Mouse (Mus musculus): ENCODE measurements around the gene Lrrc56. TPM values are rescaled to one million over a fixed set of nuclear protein-coding genes. Genes with fewer than 3 reads are reported as not detected.

The Lrrc56 gene
- polyA plus RNA-seq, 1 experiment = 3.1 TPM

GRCm38 (mm10) chr7:141176173-141176572, 17.8 kb upstream of the Lrrc56 start:
- no peak for TF ChIP-seq GATA1 (IDR thresholded peaks at IDR 0.05; ENCODE audit: low read length)

GRCm38 (mm10) chr7:141188194-141188593, 5.8 kb upstream of the Lrrc56 start:
- TF ChIP-seq GATA1 (IDR thresholded peaks at IDR 0.05; ENCODE audit: low read length) = no peak

GRCm38 (mm10) chr7:141188733-141189132, 5.2 kb upstream of the Lrrc56 start:
- no peak for TF ChIP-seq GATA1 (IDR thresholded peaks at IDR 0.05; ENCODE audit: low read length)

GRCm38 (mm10) chr7:141190220-141190619, 3.7 kb upstream of the Lrrc56 start:
- no peak for TF ChIP-seq GATA1 (IDR thresholded peaks at IDR 0.05; ENCODE audit: low read length)

GRCm38 (mm10) chr7:141191036-141191435, 2.9 kb upstream of the Lrrc56 start:
- no peak for TF ChIP-seq GATA1 (IDR thresholded peaks at IDR 0.05; ENCODE audit: low read length)

- TF ChIP-seq GATA1 (IDR thresholded peaks at IDR 0.05; ENCODE audit: low read length) = no peak
Observed at GRCm38 (mm10) chr7:141191796-141192685, 1.9 kb upstream of the Lrrc56 start.

- no peak for TF ChIP-seq GATA1 (IDR thresholded peaks at IDR 0.05; ENCODE audit: low read length)
Observed at GRCm38 (mm10) chr7:141192776-141193347, 1.1 kb upstream of the Lrrc56 start.

- TF ChIP-seq GATA1 (IDR thresholded peaks at IDR 0.05; ENCODE audit: low read length) = no peak
Observed at GRCm38 (mm10) chr7:141193348-141193856, 555 bp upstream of the Lrrc56 start.

GRCm38 (mm10) chr7:141194409-141194808, 452 bp downstream of the Lrrc56 start:
- TF ChIP-seq GATA1 (IDR thresholded peaks at IDR 0.05; ENCODE audit: low read length) = no peak

GRCm38 (mm10) chr7:141194830-141195229, 873 bp downstream of the Lrrc56 start:
- no peak for TF ChIP-seq GATA1 (IDR thresholded peaks at IDR 0.05; ENCODE audit: low read length)

GRCm38 (mm10) chr7:141195754-141196153, 1.8 kb downstream of the Lrrc56 start:
- no peak for TF ChIP-seq GATA1 (IDR thresholded peaks at IDR 0.05; ENCODE audit: low read length)

GRCm38 (mm10) chr7:141196619-141197282, 2.8 kb downstream of the Lrrc56 start:
- no peak for TF ChIP-seq GATA1 (IDR thresholded peaks at IDR 0.05; ENCODE audit: low read length)

- TF ChIP-seq GATA1 (IDR thresholded peaks at IDR 0.05; ENCODE audit: low read length) = no peak
Observed at GRCm38 (mm10) chr7:141198121-141198520, 4.2 kb downstream of the Lrrc56 start.

GRCm38 (mm10) chr7:141204546-141204945, 10.6 kb downstream of the Lrrc56 start:
- no peak for TF ChIP-seq GATA1 (IDR thresholded peaks at IDR 0.05; ENCODE audit: low read length)

GRCm38 (mm10) chr7:141205504-141205903, 11.5 kb downstream of the Lrrc56 start:
- no peak for TF ChIP-seq GATA1 (IDR thresholded peaks at IDR 0.05; ENCODE audit: low read length)

Data from G1E-ER4 (cell line).